Mouse (Mus musculus) erythroblast, embryonic 14.5 days (primary cell): ENCODE data around the gene Grm8. TPM values are rescaled to one million over a fixed set of nuclear protein-coding genes. Genes with fewer than 3 reads are reported as not detected.
"Not testable (repeated sequence)": the region's sequence is repeated elsewhere in the genome, so short reads cannot be mapped to it uniquely, and the experiment has no call there.

Experiments used
- H3K27me3 ChIP-seq: 2 replicates; pipeline ENCODE4 v1.6.1; 2012; ENCODE audit warnings: inconsistent platforms; ENCODE audit not compliant: control insufficient read depth
- H3K36me3 ChIP-seq: 2 replicates; pipeline ENCODE4 v1.6.1; 2012; ENCODE audit warnings: mild to moderate bottlenecking, inconsistent platforms; ENCODE audit not compliant: control insufficient read depth
- H3K4me1 ChIP-seq: 2 replicates; pipeline ENCODE4 v1.6.1; 2012; ENCODE audit warnings: inconsistent platforms; ENCODE audit not compliant: control insufficient read depth
- H3K4me3 ChIP-seq: replicated peaks from 2 replicates; pipeline ENCODE3; 2012; ENCODE audit warnings: moderate library complexity, mild to moderate bottlenecking, inconsistent platforms
- H3K9me3 ChIP-seq: 2 replicates; pipeline ENCODE4 v1.6.1; 2012; ENCODE audit warnings: low read length, inconsistent platforms, mixed read lengths; ENCODE audit not compliant: control insufficient read depth
- GATA1 ChIP-seq: IDR thresholded peaks from 2 replicates; pipeline ENCODE4 v1.6.1; 2012; ENCODE audit warnings: low read length, inconsistent platforms, mixed read lengths
- TAL1 ChIP-seq: IDR thresholded peaks from 3 replicates; pipeline ENCODE4 v1.6.1; 2012; ENCODE audit warnings: low read length, inconsistent platforms, mixed read lengths
- polyA plus RNA-seq: library from polyadenylated mRNA; stranded (reverse); fragments of >175 nt; gene quantifications from 2 replicates; pipeline ENCODE4 v1.2.3, GENCODE M21; 2012

Grm8 gene
- polyA plus RNA-seq, 1 experiment = not detected

DNA sequence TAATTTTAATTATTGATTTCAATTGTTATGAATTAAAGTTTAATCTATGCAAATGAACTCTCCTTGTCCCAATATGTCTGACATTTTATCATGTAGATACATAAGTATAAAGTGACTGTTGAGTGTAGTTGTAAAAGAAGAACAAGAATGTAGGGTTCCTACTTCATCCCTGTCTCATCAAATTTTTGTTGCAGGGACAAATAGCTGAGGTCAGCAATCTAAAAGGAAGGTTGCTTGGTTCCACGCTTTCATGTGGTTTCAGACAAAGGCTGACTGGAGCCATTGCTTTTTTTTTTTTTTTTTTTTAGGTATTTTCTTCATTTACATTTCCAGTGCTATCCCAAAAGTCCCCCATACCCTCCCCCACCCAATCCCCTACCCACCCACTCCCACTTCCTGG is 298.8 kb downstream of the Grm8 start:
- Histone ChIP-seq H3K4me3 (no peak overlapping the region), H3K4me1 (no peaks in the 10 kb centered on the region), H3K36me3 (no peaks in the 10 kb centered on the region), H3K9me3 (no peaks in the 10 kb centered on the region), H3K27me3 (no peaks in the 10 kb centered on the region)
- TF ChIP-seq TAL1 = no peak
- TF ChIP-seq GATA1 = no peak

DNA sequence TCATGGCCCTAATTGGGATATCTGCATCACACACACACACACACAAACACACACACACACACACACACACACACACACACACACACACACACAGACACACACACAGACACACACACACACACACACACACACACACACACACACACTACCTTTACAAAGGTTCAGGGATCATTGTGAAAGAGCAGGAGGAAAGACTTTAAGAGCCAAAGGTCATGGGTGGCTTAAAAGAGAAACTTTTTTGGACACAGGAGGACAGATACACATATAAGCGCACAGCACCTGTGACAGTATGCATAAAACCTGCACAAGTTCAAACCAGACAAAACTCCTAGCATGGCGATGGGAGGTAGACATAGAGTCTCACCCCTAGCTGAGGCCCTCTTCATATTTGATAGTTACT is 315.2 kb downstream of the Grm8 start:
- H3K36me3 ChIP-seq, H3K9me3 ChIP-seq, H3K27me3 ChIP-seq, H3K4me1 ChIP-seq, H3K4me3 ChIP-seq: not testable (repeated sequence)

DNA sequence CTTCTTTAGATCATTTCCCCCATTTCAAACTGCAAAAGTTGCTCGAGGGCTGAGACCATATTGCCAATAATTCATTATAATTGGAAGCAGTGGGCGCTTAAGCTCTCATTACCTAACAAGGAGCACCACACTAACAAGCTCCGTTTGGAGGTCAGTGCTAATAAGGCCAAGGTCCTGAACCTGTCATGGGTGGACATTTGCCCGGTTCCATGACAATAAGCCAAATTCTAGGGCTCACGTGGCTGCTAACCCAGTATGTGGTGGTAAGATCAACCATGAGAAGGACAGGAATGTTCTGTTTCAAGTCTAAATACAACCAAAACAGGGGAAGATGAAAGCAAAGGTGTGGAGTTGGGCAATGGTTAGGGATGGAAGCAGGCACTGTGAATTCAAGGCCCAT is 322.2 kb downstream of the Grm8 start:
- Histone ChIP-seq H3K9me3 (no peaks in the 10 kb centered on the region), H3K27me3 (no peaks in the 10 kb centered on the region), H3K4me3 (no peak overlapping the region), H3K36me3 (no peaks in the 10 kb centered on the region), H3K4me1 (no peaks in the 10 kb centered on the region)
- no peak for TF ChIP-seq GATA1
- no peak for TF ChIP-seq TAL1

DNA sequence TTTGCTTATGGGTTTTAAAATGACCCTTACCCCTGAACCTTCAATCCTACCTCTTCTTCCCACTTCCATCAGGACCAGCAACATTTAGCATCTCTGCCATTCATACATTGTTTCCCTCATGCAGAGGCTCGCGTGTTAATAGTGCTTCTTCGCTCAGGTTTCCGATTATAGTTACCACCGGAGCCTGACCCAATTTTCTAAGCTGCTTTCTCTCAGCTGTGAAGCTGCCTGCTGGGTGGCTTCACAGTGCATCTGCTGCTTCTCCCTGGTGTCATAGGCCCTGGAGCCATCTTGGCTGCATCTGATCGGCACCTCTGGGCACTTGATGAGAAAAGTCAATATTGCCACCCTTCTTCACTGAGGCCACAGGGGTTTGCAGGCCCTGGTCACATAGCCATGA is 325.0 kb downstream of the Grm8 start:
- H3K9me3 ChIP-seq = no peaks in the 10 kb centered on the region
- H3K4me3 ChIP-seq = no peak overlapping the region
- H3K27me3 ChIP-seq = no peaks in the 10 kb centered on the region
- TF ChIP-seq TAL1 (no peak), GATA1 (no peak)
- H3K36me3 ChIP-seq = no peaks in the 10 kb centered on the region
- H3K4me1 ChIP-seq = no peaks in the 10 kb centered on the region

DNA sequence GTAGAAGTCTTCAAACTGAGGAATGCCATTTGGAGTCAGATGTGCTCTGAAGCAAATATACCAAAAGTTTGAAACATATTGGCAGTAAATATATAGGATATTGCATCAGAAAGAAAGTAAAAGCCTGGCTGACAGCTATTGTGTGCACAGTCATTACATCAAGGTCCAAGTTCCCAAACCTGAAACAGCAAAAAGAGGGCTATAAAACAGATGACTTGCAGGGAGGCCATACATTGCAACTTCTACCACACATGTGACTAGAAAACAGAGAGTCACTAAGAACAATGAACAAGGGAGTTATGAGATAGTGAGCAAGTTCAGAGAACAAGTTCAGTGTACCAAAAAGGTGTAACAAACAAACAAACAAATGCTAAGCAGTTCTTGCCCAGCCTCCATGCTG is 328.2 kb downstream of the Grm8 start:
- TF ChIP-seq TAL1 = no peak
- TF ChIP-seq GATA1 = no peak
- no peaks in the 10 kb centered on the region for H3K9me3 ChIP-seq
- no peaks in the 10 kb centered on the region for H3K4me1 ChIP-seq
- H3K36me3 ChIP-seq = no peaks in the 10 kb centered on the region
- H3K27me3 ChIP-seq = no peaks in the 10 kb centered on the region
- no peak overlapping the region for H3K4me3 ChIP-seq

DNA sequence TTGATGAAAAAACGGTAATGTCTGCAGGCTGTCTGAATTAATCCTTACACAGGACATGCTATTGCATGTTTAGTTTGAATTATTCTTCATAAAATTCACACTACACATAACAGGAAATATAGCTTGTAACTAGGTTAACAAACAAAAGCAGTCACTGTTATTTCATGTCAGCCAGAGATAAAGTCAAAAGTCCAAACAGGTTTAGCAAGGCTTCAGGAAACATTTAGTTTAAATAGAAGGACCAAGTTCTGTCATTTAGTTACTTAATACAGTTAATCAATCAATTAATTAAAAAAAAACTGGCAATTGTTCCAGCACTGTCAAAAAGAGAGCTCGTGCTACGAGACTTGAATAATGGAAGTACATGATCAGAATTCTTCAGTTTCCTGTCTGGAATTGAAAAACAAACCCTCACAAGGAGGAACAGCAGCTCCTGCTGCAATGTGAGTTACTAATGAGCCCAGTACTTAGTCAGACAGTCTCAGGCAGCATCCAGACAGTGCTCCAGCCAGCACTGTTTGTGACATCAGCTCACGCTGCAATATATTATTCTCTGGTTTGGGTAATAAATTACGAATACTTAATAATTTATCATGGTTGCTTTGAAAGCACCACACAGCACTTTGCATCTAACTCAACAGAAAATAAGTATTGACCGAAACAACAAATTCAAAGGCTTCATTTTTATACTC is 334.0 kb downstream of the Grm8 start:
- no peaks in the 10 kb centered on the region for H3K36me3 ChIP-seq
- H3K9me3 ChIP-seq = no peaks in the 10 kb centered on the region
- TF ChIP-seq TAL1 (no peak), GATA1 (no peak)
- no peak overlapping the region for H3K4me3 ChIP-seq
- no peaks in the 10 kb centered on the region for H3K27me3 ChIP-seq
- H3K4me1 ChIP-seq = no peaks in the 10 kb centered on the region

DNA sequence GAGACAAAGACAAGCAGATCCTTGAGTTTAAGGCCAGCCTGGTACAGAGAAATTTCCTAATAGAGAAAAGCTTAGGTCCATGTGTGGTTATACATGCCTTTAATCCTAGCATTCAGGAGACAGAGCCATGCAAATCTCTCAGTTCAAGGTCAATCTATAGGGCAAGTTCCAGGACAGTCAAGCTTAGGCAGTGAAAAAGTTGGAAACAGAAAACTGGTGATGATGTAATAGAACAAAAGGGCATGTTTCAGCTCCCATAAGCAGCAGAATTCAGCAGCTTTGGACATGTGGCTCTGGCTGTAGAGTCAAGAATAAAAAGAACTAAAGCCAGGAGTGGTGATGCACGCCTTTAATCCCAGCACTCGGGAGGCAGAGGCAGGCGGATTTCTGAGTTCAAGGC is 336.2 kb downstream of the Grm8 start:
- H3K27me3 ChIP-seq = no peaks in the 10 kb centered on the region
- no peaks in the 10 kb centered on the region for H3K36me3 ChIP-seq
- TF ChIP-seq GATA1 = no peak
- no peak for TF ChIP-seq TAL1
- no peak overlapping the region for H3K4me3 ChIP-seq
- H3K4me1 ChIP-seq = no peaks in the 10 kb centered on the region
- no peaks in the 10 kb centered on the region for H3K9me3 ChIP-seq

DNA sequence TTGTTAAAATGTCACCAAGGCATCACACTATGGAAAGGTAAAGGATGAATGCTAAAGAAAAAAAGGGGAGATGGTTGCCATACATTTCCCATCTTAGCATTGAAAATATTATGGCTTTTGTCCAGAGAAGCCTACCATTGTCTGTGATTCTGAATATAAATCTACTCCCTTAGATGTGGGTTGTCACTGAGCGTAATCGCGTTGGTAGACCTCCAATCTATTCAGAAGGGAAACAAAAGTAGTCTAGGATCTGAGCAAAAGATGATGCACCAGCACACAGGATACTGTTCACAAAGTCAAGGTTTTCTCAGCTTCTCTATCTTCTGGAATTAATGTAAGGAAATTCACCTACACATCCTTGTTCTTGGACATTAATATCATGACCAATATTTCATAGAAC is 345.4 kb downstream of the Grm8 start:
- no peaks in the 10 kb centered on the region for H3K36me3 ChIP-seq
- no peak overlapping the region for H3K4me3 ChIP-seq
- no peaks in the 10 kb centered on the region for H3K4me1 ChIP-seq
- no peaks in the 10 kb centered on the region for H3K9me3 ChIP-seq
- H3K27me3 ChIP-seq = no peaks in the 10 kb centered on the region
- TF ChIP-seq GATA1 = no peak
- no peak for TF ChIP-seq TAL1

DNA sequence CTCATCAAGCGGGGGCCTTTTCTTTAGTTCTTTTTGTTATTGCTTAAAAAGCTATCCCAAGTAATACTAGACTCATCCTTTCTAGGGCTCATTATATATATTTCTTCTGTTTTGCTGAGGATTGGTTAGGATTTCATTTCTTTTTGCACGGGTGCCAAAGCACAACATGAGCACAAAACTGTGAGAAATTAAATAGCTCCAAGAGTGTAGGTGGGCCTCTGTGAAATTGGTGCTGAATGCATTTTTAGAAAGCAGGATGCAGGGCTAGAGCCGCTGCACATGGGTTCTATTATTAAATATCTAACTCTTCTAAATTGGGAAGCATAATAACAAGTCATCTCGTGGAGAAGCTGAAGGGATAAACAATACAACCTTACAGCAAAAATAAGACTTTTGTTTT is 345.8 kb downstream of the Grm8 start:
- H3K4me1 ChIP-seq = no peaks in the 10 kb centered on the region
- no peaks in the 10 kb centered on the region for H3K36me3 ChIP-seq
- no peak overlapping the region for H3K4me3 ChIP-seq
- TF ChIP-seq TAL1 (no peak), GATA1 (no peak)
- no peaks in the 10 kb centered on the region for H3K9me3 ChIP-seq
- no peaks in the 10 kb centered on the region for H3K27me3 ChIP-seq

DNA sequence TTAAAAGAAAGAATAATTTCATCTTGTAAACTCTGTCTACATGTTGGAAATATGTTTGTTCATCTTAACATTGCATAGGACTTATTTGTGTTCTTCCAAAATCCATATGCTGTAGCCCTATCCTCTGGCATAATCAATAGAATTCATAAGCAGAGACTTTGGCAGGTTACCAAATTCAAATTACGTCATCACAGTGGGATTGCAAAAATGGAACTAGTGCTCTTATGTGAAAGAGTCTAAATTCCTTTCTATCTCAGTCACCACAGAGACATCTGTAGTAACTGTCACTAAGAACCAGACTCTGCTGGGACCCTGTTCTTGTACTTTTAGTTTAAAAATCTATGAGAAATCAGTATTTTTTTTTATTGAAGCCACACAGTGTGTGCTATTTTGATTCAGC is 352.7 kb downstream of the Grm8 start:
- Histone ChIP-seq H3K27me3 (no peaks in the 10 kb centered on the region), H3K4me1 (no peaks in the 10 kb centered on the region), H3K9me3 (no peaks in the 10 kb centered on the region), H3K4me3 (no peak overlapping the region), H3K36me3 (no peaks in the 10 kb centered on the region)
- TF ChIP-seq TAL1 = no peak
- TF ChIP-seq GATA1 = no peak
